In genomic region chr14:74784243-74784934, GRCm38 (mm10) we compare ENCODE assay signal across 24 mouse cellular contexts.
"Had no signal": no experiment of that assay in that cellular context is flagged by ENCODE, and none has a peak within 500 bp of the region (broad histone marks: within the 10 kb centered on the region; RNA-seq: fewer than 3 reads in every experiment).

No protein-coding gene starts in this region.

- H3K4me2 ChIP-seq: limb, embryonic 13.5 days; liver, embryonic 12.5 days; liver, embryonic 15.5 days; lung, embryonic 15.5 days; midbrain, embryonic 13.5 days; neural tube, embryonic 13.5 days; stomach, embryonic 15.5 days had no signal

- H3K27me3 ChIP-seq: limb, embryonic 13.5 days; liver, embryonic 12.5 days; liver, embryonic 15.5 days; lung, embryonic 15.5 days; megakaryocyte, embryonic 14.5 days; midbrain, embryonic 13.5 days; neural tube, embryonic 13.5 days; stomach, embryonic 15.5 days had no signal

- H3K9me3 ChIP-seq: limb, embryonic 10.5 days; limb, embryonic 13.5 days; liver, embryonic 12.5 days; liver, embryonic 15.5 days; lung, embryonic 15.5 days; megakaryocyte, embryonic 14.5 days; midbrain, embryonic 10.5 days; midbrain, embryonic 13.5 days; neural tube, embryonic 13.5 days; stomach, embryonic 15.5 days had no signal

- H3K4me3 ChIP-seq: layer of hippocampus, adult 2 months; limb, embryonic 10.5 days; limb, embryonic 13.5 days; liver, embryonic 12.5 days; liver, embryonic 15.5 days; lung, embryonic 15.5 days; megakaryocyte, embryonic 14.5 days; midbrain, embryonic 10.5 days; midbrain, embryonic 13.5 days; myocyte; neural tube, embryonic 13.5 days; stomach, embryonic 15.5 days had no signal

- DNase-seq: kidney, postnatal 25 days; layer of hippocampus, adult 9-11 months; liver; lung, adult 18-20 months; lung, postnatal 10 days; lung, postnatal 36 days; retina, postnatal 1 day; right cerebral cortex, postnatal 25 days; spleen, adult 18-20 months; thymus, postnatal 36 days had no signal

- H3K9ac ChIP-seq: limb, embryonic 13.5 days; liver, embryonic 12.5 days; liver, embryonic 15.5 days; lung, embryonic 15.5 days; midbrain, embryonic 13.5 days; neural tube, embryonic 13.5 days; stomach, embryonic 15.5 days had no signal

- ATAC-seq: liver, embryonic 12.5 days; midbrain, embryonic 13.5 days; midbrain, embryonic 16.5 days had no signal

- H3K27ac ChIP-seq: kidney, postnatal 0 days; layer of hippocampus, adult 2 months; limb, embryonic 10.5 days; limb, embryonic 13.5 days; liver, embryonic 12.5 days; liver, embryonic 15.5 days; lung, embryonic 15.5 days; midbrain, embryonic 10.5 days; midbrain, embryonic 13.5 days; neural tube, embryonic 13.5 days; stomach, embryonic 15.5 days had no signal

- H3K4me1 ChIP-seq: limb, embryonic 10.5 days; limb, embryonic 13.5 days; liver, embryonic 12.5 days; liver, embryonic 15.5 days; lung, embryonic 15.5 days; megakaryocyte, embryonic 14.5 days; midbrain, embryonic 10.5 days; stomach, embryonic 15.5 days had no signal
